Mouse (Mus musculus) spleen, adult 2 months (tissue): Measurements from ENCODE around the gene Mapt. TPM values are rescaled to one million over a fixed set of nuclear protein-coding genes. Genes with fewer than 3 reads are reported as not detected.

Experiments used
- DNase-seq, 2 experiments: peaks; one replicate each; pipeline versions ENCODE4 v3.0.0 to v3.0.0-alpha.2; 2012 to 2021; ENCODE audit warnings: low spot score in 2 of 2, low read depth in 1 of 2
- H3K27ac ChIP-seq: fragments of 200-500 bp; 2 replicates; pipeline ENCODE4 v1.5.1; 2012; ENCODE audit warnings: low read length, inconsistent platforms; ENCODE audit not compliant: insufficient read depth
- H3K27me3 ChIP-seq: fragments of 200-500 bp; 2 replicates; pipeline ENCODE4 v1.6.1; 2012; ENCODE audit warnings: mild to moderate bottlenecking, moderate library complexity, low read length, inconsistent platforms; ENCODE audit not compliant: control insufficient read depth, insufficient read depth
- H3K36me3 ChIP-seq: fragments of 200-500 bp; 2 replicates; pipeline ENCODE4 v1.6.1; 2012; ENCODE audit warnings: mild to moderate bottlenecking, low read length, inconsistent platforms; ENCODE audit not compliant: control insufficient read depth, insufficient read depth
- H3K4me1 ChIP-seq: fragments of 200-500 bp; 2 replicates; pipeline ENCODE4 v1.6.1; 2011; ENCODE audit warnings: inconsistent platforms; ENCODE audit not compliant: control insufficient read depth, insufficient read depth, insufficient read length
- H3K4me3 ChIP-seq: fragments of 200-500 bp; 2 replicates; pipeline ENCODE4 v1.5.1; 2011; ENCODE audit warnings: mild to moderate bottlenecking, inconsistent platforms; ENCODE audit not compliant: insufficient read depth, insufficient read length; ENCODE audit errors: extremely low read depth
- CTCF ChIP-seq: fragments of 200-500 bp; IDR thresholded peaks from 2 replicates; pipeline ENCODE4 v1.5.1; 2011; ENCODE audit warnings: mild to moderate bottlenecking, inconsistent platforms; ENCODE audit not compliant: insufficient read depth, insufficient read length, insufficient replicate concordance; ENCODE audit errors: extremely low read depth
- POLR2A ChIP-seq: fragments of 200-500 bp; IDR thresholded peaks from 2 replicates; pipeline ENCODE4 v1.6.1; 2011; ENCODE audit warnings: low read depth, low read length, inconsistent platforms
- WGBS: fragments of 180-500 bp; shearing (Covaris S2); methylation state at CpG from one replicate; pipeline ENCODE4 v1.1.7; 2018; 5-methylcytosine and 5-hydroxymethylcytosine counted together
- polyA plus RNA-seq: library from polyadenylated mRNA; depleted of rRNA; stranded (reverse); fragments of >200 nt; gene quantifications from 2 replicates; pipeline ENCODE4 v1.2.3, GENCODE M21; 2012; rRNA removed

Gene Mapt
- polyA plus RNA-seq, 1 experiment, result 0.57 TPM

GRCm38 (mm10) chr11:104376291-104376690, 145.1 kb downstream of the Mapt start:
- no peak overlapping the region for H3K27ac ChIP-seq
- H3K4me1 ChIP-seq, result no peaks in the 10 kb centered on the region
- TF ChIP-seq CTCF (no peak), POLR2A (no peak)
- H3K36me3 ChIP-seq, result peaks cover 13% of the 10 kb centered on the region
- DNase-seq, result no peak
- 95% methylated on average over 3 of the region's 3 CpGs for WGBS
- H3K4me3 ChIP-seq, result no peak overlapping the region
- H3K27me3 ChIP-seq, result no peaks in the 10 kb centered on the region

- TF ChIP-seq POLR2A, result no peak
- peak; percentile 24; the same call in 1 of the 2 replicates for TF ChIP-seq CTCF
- no peak overlapping the region for H3K27ac ChIP-seq
- no peak overlapping the region for H3K4me3 ChIP-seq
- 71% methylated on average over 1 of the region's 1 CpGs for WGBS
- no peaks in the 10 kb centered on the region for H3K27me3 ChIP-seq
- peaks cover 12% of the 10 kb centered on the region for H3K36me3 ChIP-seq
- no peaks in the 10 kb centered on the region for H3K4me1 ChIP-seq
- DNase-seq, result peak in 1 of 2 experiments; percentile 7
Measured at GRCm38 (mm10) chr11:104379635-104380034, 148.4 kb downstream of the Mapt start.

Other genes with a start within 250 kb of the Mapt start
- gene Crhr1, start 98.5 kb upstream of the Mapt start, polyA plus RNA-seq, result 2.4 and 2.5 TPM in 2 replicates
- not detected in 2 replicates for gene Sppl2c, start 45.1 kb upstream of the Mapt start, polyA plus RNA-seq
- 93.0 and 120 TPM in 2 replicates for gene Kansl1, start 237.5 kb downstream of the Mapt start, polyA plus RNA-seq